Mouse (Mus musculus) erythroblast, embryonic 14.5 days (primary cell): ENCODE data around the gene Stk32b. TPM values are rescaled to one million over a fixed set of nuclear protein-coding genes. Genes with fewer than 3 reads are reported as not detected.

Experiments
- H3K27me3 ChIP-seq: 2 replicates; pipeline ENCODE4 v1.6.1; 2012; ENCODE audit warnings: inconsistent platforms; ENCODE audit not compliant: control insufficient read depth
- H3K36me3 ChIP-seq: 2 replicates; pipeline ENCODE4 v1.6.1; 2012; ENCODE audit warnings: mild to moderate bottlenecking, inconsistent platforms; ENCODE audit not compliant: control insufficient read depth
- H3K4me1 ChIP-seq: 2 replicates; pipeline ENCODE4 v1.6.1; 2012; ENCODE audit warnings: inconsistent platforms; ENCODE audit not compliant: control insufficient read depth
- H3K4me3 ChIP-seq: replicated peaks from 2 replicates; pipeline ENCODE3; 2012; ENCODE audit warnings: moderate library complexity, mild to moderate bottlenecking, inconsistent platforms
- H3K9me3 ChIP-seq: 2 replicates; pipeline ENCODE4 v1.6.1; 2012; ENCODE audit warnings: low read length, inconsistent platforms, mixed read lengths; ENCODE audit not compliant: control insufficient read depth
- GATA1 ChIP-seq: IDR thresholded peaks from 2 replicates; pipeline ENCODE4 v1.6.1; 2012; ENCODE audit warnings: low read length, inconsistent platforms, mixed read lengths
- TAL1 ChIP-seq: IDR thresholded peaks from 3 replicates; pipeline ENCODE4 v1.6.1; 2012; ENCODE audit warnings: low read length, inconsistent platforms, mixed read lengths
- polyA plus RNA-seq: library from polyadenylated mRNA; stranded (reverse); fragments of >175 nt; gene quantifications from 2 replicates; pipeline ENCODE4 v1.2.3, GENCODE M21; 2012

Gene Stk32b
- polyA plus RNA-seq, 1 experiment = 0.03 TPM

GRCm38 (mm10) chr5:37457191-37457590, 259.8 kb downstream of the Stk32b start:
- Histone ChIP-seq H3K36me3 (no peaks in the 10 kb centered on the region), H3K27me3 (no peaks in the 10 kb centered on the region), H3K4me1 (peaks cover 59% of the 10 kb centered on the region), H3K4me3 (peak overlapping the region; percentile 50), H3K9me3 (no peaks in the 10 kb centered on the region)
- peak; percentile 65 for TF ChIP-seq TAL1
- peak; percentile 40; the same call in 1 of the 2 replicates for TF ChIP-seq GATA1

GRCm38 (mm10) chr5:37456590-37456989, 260.4 kb downstream of the Stk32b start:
- Histone ChIP-seq H3K4me3 (peak overlapping the region; percentile 50), H3K36me3 (no peaks in the 10 kb centered on the region), H3K27me3 (no peaks in the 10 kb centered on the region), H3K4me1 (peaks cover 59% of the 10 kb centered on the region), H3K9me3 (no peaks in the 10 kb centered on the region)
- TF ChIP-seq TAL1 (peak; percentile 59), GATA1 (peak; percentile 34; the same call in 1 of the 2 replicates)

- Histone ChIP-seq H3K9me3 (0 out of 2 replicates have a peak, but pooled peaks cover 2% of the 10 kb centered on the region), H3K36me3 (no peaks in the 10 kb centered on the region), H3K4me3 (no peak overlapping the region), H3K27me3 (no peaks in the 10 kb centered on the region), H3K4me1 (no peaks in the 10 kb centered on the region; the same call in 1 of the 2 replicates)
- no peak for TF ChIP-seq GATA1
- TF ChIP-seq TAL1 = no peak
Measured at GRCm38 (mm10) chr5:37447546-37447945, 269.4 kb downstream of the Stk32b start.

- no peak overlapping the region for H3K4me3 ChIP-seq
- H3K4me1 ChIP-seq = no peaks in the 10 kb centered on the region
- TF ChIP-seq TAL1 (no peak), GATA1 (no peak)
- H3K27me3 ChIP-seq = no peaks in the 10 kb centered on the region; the same call in 1 of the 2 replicates
- H3K36me3 ChIP-seq = no peaks in the 10 kb centered on the region
- H3K9me3 ChIP-seq = 0 out of 2 replicates have a peak, but pooled peaks cover 2% of the 10 kb centered on the region
Measured at GRCm38 (mm10) chr5:37442767-37443166, 274.2 kb downstream of the Stk32b start.

GRCm38 (mm10) chr5:37435417-37435816, 281.6 kb downstream of the Stk32b start:
- no peaks in the 10 kb centered on the region for H3K36me3 ChIP-seq
- H3K27me3 ChIP-seq = no peaks in the 10 kb centered on the region; the same call in 1 of the 2 replicates
- no peak overlapping the region for H3K4me3 ChIP-seq
- H3K4me1 ChIP-seq = peaks cover 11% of the 10 kb centered on the region
- no peaks in the 10 kb centered on the region for H3K9me3 ChIP-seq
- TF ChIP-seq GATA1 (no peak), TAL1 (no peak)

- H3K4me1 ChIP-seq = no peaks in the 10 kb centered on the region
- H3K4me3 ChIP-seq = no peak overlapping the region
- no peaks in the 10 kb centered on the region for H3K9me3 ChIP-seq
- TF ChIP-seq TAL1 = no peak
- no peak for TF ChIP-seq GATA1
- no peaks in the 10 kb centered on the region for H3K27me3 ChIP-seq
- no peaks in the 10 kb centered on the region for H3K36me3 ChIP-seq
Measured at GRCm38 (mm10) chr5:37427210-37427609, 289.8 kb downstream of the Stk32b start.

- H3K4me1 ChIP-seq = no peaks in the 10 kb centered on the region; the same call in 1 of the 2 replicates
- H3K36me3 ChIP-seq = no peaks in the 10 kb centered on the region; the same call in 1 of the 2 replicates
- H3K9me3 ChIP-seq = no peaks in the 10 kb centered on the region
- no peak for TF ChIP-seq GATA1
- TF ChIP-seq TAL1 = no peak
- no peaks in the 10 kb centered on the region for H3K27me3 ChIP-seq
- H3K4me3 ChIP-seq = no peak overlapping the region
Measured at GRCm38 (mm10) chr5:37419028-37419427, 297.9 kb downstream of the Stk32b start.

Other genes starting within 250 kb of the Stk32b start
- gene Cytl1, start 18.3 kb upstream of the Stk32b start, polyA plus RNA-seq = not detected in 2 replicates
- gene Msx1, start 107.4 kb upstream of the Stk32b start, polyA plus RNA-seq = not detected in 2 replicates